Mouse (Mus musculus): Measurements from ENCODE around the gene Pex19. TPM values are rescaled to one million over a fixed set of nuclear protein-coding genes. Genes with fewer than 3 reads are reported as not detected.
A peak's percentile ranks its signal among the peaks of the same experiment; 100 is the strongest.

Gene Pex19
- total RNA-seq, 2 experiments from 2014 or later = 74.8 to 76.0 TPM

- no peak for DNase-seq (ENCODE audit: low spot score)
These were observed 5.8 kb downstream of the Pex19 start for GRCm38 (mm10) chr1:172132319-172132718.

GRCm38 (mm10) chr1:172133535-172133934 lies 7.0 kb downstream of the Pex19 start:
- no peak for DNase-seq (ENCODE audit: low spot score)

GRCm38 (mm10) chr1:172134072-172134471 lies 7.5 kb downstream of the Pex19 start:
- DNase-seq (ENCODE audit: low spot score) = no peak

GRCm38 (mm10) chr1:172140160-172140559 lies 13.6 kb downstream of the Pex19 start:
- DNase-seq (ENCODE audit: low spot score) = no peak

GRCm38 (mm10) chr1:172140825-172141224 lies 14.3 kb downstream of the Pex19 start:
- DNase-seq (ENCODE audit: low spot score) = no peak

- DNase-seq (ENCODE audit: low spot score) = no peak
These were observed 15.0 kb downstream of the Pex19 start for GRCm38 (mm10) chr1:172141529-172141928.

- peak; percentile 79 for DNase-seq (ENCODE audit: low spot score)
These were observed 17.0 kb downstream of the Pex19 start for GRCm38 (mm10) chr1:172143570-172143969.

- DNase-seq (ENCODE audit: low spot score) = peak; percentile 98
These were observed 21.3 kb downstream of the Pex19 start, which contains the start of gene Dcaf8 for GRCm38 (mm10) chr1:172147835-172148278. Gene Dcaf8, plus strand, starts transcription at chr1:172148084.

GRCm38 (mm10) chr1:172148279-172148954 lies 21.9 kb downstream of the Pex19 start:
- DNase-seq (ENCODE audit: low spot score) = peak; percentile 64

GRCm38 (mm10) chr1:172148955-172149815 lies 22.6 kb downstream of the Pex19 start:
- no peak for DNase-seq (ENCODE audit: low spot score)

GRCm38 (mm10) chr1:172154536-172154935 lies 28.0 kb downstream of the Pex19 start:
- no peak for DNase-seq (ENCODE audit: low spot score)

GRCm38 (mm10) chr1:172155518-172155917 lies 29.0 kb downstream of the Pex19 start:
- DNase-seq (ENCODE audit: low spot score) = no peak

GRCm38 (mm10) chr1:172159970-172160369 lies 33.4 kb downstream of the Pex19 start:
- no peak for DNase-seq (ENCODE audit: low spot score)

- DNase-seq (ENCODE audit: low spot score) = no peak
These were observed 34.0 kb downstream of the Pex19 start for GRCm38 (mm10) chr1:172160508-172160907.

- DNase-seq (ENCODE audit: low spot score) = peak; percentile 47
These were observed 35.5 kb downstream of the Pex19 start for GRCm38 (mm10) chr1:172162009-172162408.

- no peak for DNase-seq (ENCODE audit: low spot score)
These were observed 36.4 kb downstream of the Pex19 start for GRCm38 (mm10) chr1:172162959-172163358.

- DNase-seq (ENCODE audit: low spot score) = no peak
These were observed 41.4 kb downstream of the Pex19 start for GRCm38 (mm10) chr1:172167911-172168310.

GRCm38 (mm10) chr1:172169809-172170208 lies 43.3 kb downstream of the Pex19 start:
- no peak for DNase-seq (ENCODE audit: low spot score)

- DNase-seq (ENCODE audit: low spot score) = no peak
These were observed 45.8 kb downstream of the Pex19 start for GRCm38 (mm10) chr1:172172381-172172780.

GRCm38 (mm10) chr1:172173181-172173580 lies 46.6 kb downstream of the Pex19 start:
- no peak for DNase-seq (ENCODE audit: low spot score)

GRCm38 (mm10) chr1:172177791-172178190 lies 51.2 kb downstream of the Pex19 start:
- no peak for DNase-seq (ENCODE audit: low spot score)

GRCm38 (mm10) chr1:172179102-172179501 lies 52.5 kb downstream of the Pex19 start:
- DNase-seq (ENCODE audit: low spot score) = peak; percentile 44
